Mouse (Mus musculus): ENCODE data around the gene Cp. TPM values are rescaled to one million over a fixed set of nuclear protein-coding genes. Genes with fewer than 3 reads are reported as not detected.
A peak's percentile ranks its signal among the peaks of the same experiment; 100 is the strongest.
"Not testable (repeated sequence)": the region's sequence is repeated elsewhere in the genome, so short reads cannot be mapped to it uniquely, and the experiment has no call there.

Gene Cp
- polyA plus RNA-seq, 1 experiment from 2014 or later: 2.0 TPM

- Histone ChIP-seq H3K36me3 (ENCODE audit: control insufficient read depth, insufficient read depth, low read length) (no peaks in the 10 kb centered on the region), H3K4me1 (ENCODE audit: control insufficient read depth, insufficient read depth, low read length) (no peaks in the 10 kb centered on the region), H3K9ac (ENCODE audit: low read length) (peak within 1 kb of the TSS; percentile 68), H3K27me3 (ENCODE audit: control insufficient read depth, insufficient read depth, low read length) (no peaks in the 10 kb centered on the region), H3K9me3 (replicated peaks; ENCODE audit: control insufficient read depth, low read length) (no peaks in the 10 kb centered on the region), H3K4me3 (replicated peaks; ENCODE audit: low read length) (peak within 1 kb of the TSS; percentile 64), H3K27ac (ENCODE audit: low read length) (no peak within 1 kb of the TSS; the same call in 1 of the 2 replicates), H3K4me2 (ENCODE audit: low read depth, low read length) (peak within 1 kb of the TSS; percentile 80)
- WGBS: under 1% methylated on average over 47 of the region's 47 CpGs
- ATAC-seq (ENCODE audit: insufficient read depth, low FRiP score): peak; percentile 99
Measured at GRCm38 (mm10) chr3:20034719-20035404, 78.0 kb downstream of the Cp start, which contains the start of gene Hps3. TSS of gene Hps3 (minus strand) at chr3:20035315.

- Histone ChIP-seq H3K4me3 (replicated peaks; ENCODE audit: low read length) (no peak overlapping the region), H3K9me3 (replicated peaks; ENCODE audit: control insufficient read depth, low read length) (no peaks in the 10 kb centered on the region), H3K27ac (ENCODE audit: low read length) (no peak overlapping the region), H3K4me1 (ENCODE audit: control insufficient read depth, insufficient read depth, low read length) (no peaks in the 10 kb centered on the region), H3K4me2 (ENCODE audit: low read depth, low read length) (no peak overlapping the region), H3K9ac (ENCODE audit: low read length) (no peak overlapping the region), H3K27me3 (ENCODE audit: control insufficient read depth, insufficient read depth, low read length) (no peaks in the 10 kb centered on the region), H3K36me3 (ENCODE audit: control insufficient read depth, insufficient read depth, low read length) (no peaks in the 10 kb centered on the region)
- 79% methylated on average over 4 of the region's 4 CpGs for whole genome bisulfite sequencing
- ATAC-seq (ENCODE audit: insufficient read depth, low FRiP score): no peak
Measured at GRCm38 (mm10) chr3:20036069-20036468, 79.2 kb downstream of the Cp start.

DNA sequence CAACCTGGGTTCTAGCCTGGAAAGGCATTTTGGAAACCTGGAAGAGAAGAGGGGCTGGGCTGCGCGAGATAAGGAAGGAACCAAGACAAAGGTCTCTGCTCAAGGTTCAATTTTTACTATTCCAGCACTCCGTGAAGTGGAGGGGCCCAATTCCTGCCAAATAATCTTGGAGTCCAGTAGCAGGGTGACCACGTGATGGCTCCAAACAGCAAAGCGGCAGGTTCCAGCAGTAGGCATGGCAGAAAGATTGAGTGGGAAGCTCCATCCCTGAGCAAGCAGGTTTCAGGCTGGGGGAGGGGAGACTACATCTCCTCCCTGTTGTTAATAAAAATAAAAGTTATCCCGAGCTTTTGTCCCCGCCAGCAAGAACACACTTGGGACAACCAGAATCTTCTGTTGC is 84.6 kb downstream of the Cp start:
- not testable (repeated sequence) for H3K4me1 ChIP-seq (ENCODE audit: control insufficient read depth, insufficient read depth, low read length); H3K4me3 ChIP-seq (replicated peaks; ENCODE audit: low read length); H3K4me2 ChIP-seq (ENCODE audit: low read depth, low read length); H3K36me3 ChIP-seq (ENCODE audit: control insufficient read depth, insufficient read depth, low read length); H3K27ac ChIP-seq (ENCODE audit: low read length); ATAC-seq (ENCODE audit: insufficient read depth, low FRiP score); H3K9ac ChIP-seq (ENCODE audit: low read length); H3K9me3 ChIP-seq (replicated peaks; ENCODE audit: control insufficient read depth, low read length); H3K27me3 ChIP-seq (ENCODE audit: control insufficient read depth, insufficient read depth, low read length)
- 89% methylated on average over 7 of the region's 7 CpGs for WGBS

GRCm38 (mm10) chr3:20044736-20045135 is 87.9 kb downstream of the Cp start:
- not testable (repeated sequence) for H3K4me1 ChIP-seq (ENCODE audit: control insufficient read depth, insufficient read depth, low read length); H3K27ac ChIP-seq (ENCODE audit: low read length); H3K4me3 ChIP-seq (replicated peaks; ENCODE audit: low read length); H3K36me3 ChIP-seq (ENCODE audit: control insufficient read depth, insufficient read depth, low read length); H3K9ac ChIP-seq (ENCODE audit: low read length); H3K9me3 ChIP-seq (replicated peaks; ENCODE audit: control insufficient read depth, low read length); H3K27me3 ChIP-seq (ENCODE audit: control insufficient read depth, insufficient read depth, low read length); ATAC-seq (ENCODE audit: insufficient read depth, low FRiP score); H3K4me2 ChIP-seq (ENCODE audit: low read depth, low read length)
- whole genome bisulfite sequencing: 51% methylated on average over 3 of the region's 3 CpGs

DNA sequence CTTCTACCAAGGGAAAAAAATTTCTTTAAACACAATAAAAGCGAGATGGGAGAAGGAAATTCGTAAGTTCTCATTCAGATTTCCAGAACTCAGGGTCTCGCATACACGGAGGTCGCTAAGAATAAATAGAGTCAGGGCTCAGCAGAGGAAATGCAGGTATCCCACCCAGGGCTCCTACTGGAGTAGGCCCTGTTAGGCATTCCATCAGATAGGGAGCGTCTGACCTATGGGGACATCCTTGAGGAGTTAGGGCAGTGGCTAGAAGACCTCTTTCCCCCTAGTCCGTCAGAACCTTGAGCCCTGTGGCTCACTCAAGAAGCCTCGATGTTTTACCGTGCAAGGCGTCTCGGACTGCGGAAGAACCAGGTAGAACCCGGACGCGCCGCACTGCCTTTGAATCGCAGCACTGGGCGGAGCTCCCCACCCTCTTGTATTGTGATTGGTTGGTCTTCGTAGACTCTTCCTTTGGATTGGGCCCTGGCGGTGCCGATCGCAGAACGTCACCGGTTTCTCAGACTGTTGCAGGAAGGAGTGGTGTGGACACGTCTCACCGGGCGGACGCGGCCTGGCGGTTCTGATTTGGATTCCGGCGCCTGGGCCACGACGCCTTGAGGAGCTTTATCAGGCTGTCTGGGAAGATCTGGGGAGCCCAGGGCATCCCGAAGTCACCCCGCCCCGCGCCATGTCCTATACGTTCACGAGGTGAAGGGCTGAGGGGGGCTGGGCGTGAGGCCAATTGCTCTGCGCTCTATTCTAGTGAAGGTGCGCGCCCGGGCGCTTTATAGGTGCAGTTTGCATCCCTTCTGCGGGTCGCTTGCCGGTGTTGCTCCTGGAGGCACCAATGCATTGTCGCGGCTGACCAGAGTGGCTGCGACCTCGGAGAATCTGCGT is 100.7 kb downstream of the Cp start, which contains the start of gene Hltf:
TSS of gene Hltf (plus strand) at position 506 of the 891 bp plus-strand sequence.
- under 1% methylated on average over 51 of the region's 54 CpGs for WGBS
- Histone ChIP-seq H3K27ac (ENCODE audit: low read length) (peak within 1 kb of the TSS; percentile 57; the same call in 1 of the 2 replicates), H3K9me3 (replicated peaks; ENCODE audit: control insufficient read depth, low read length) (no peaks in the 10 kb centered on the region), H3K9ac (ENCODE audit: low read length) (peak within 1 kb of the TSS; percentile 84), H3K27me3 (ENCODE audit: control insufficient read depth, insufficient read depth, low read length) (no peaks in the 10 kb centered on the region), H3K4me3 (replicated peaks; ENCODE audit: low read length) (peak within 1 kb of the TSS; percentile 84), H3K4me2 (ENCODE audit: low read depth, low read length) (peak within 1 kb of the TSS; percentile 59), H3K36me3 (ENCODE audit: control insufficient read depth, insufficient read depth, low read length) (peaks cover 5% of the 10 kb centered on the region), H3K4me1 (ENCODE audit: control insufficient read depth, insufficient read depth, low read length) (peaks cover 3% of the 10 kb centered on the region; the same call in 1 of the 2 replicates)
- peak; percentile 100 for ATAC-seq (ENCODE audit: insufficient read depth, low FRiP score)

GRCm38 (mm10) chr3:20058197-20058541 is 101.3 kb downstream of the Cp start:
- Histone ChIP-seq H3K4me2 (ENCODE audit: low read depth, low read length) (peak overlapping the region; percentile 59), H3K4me1 (ENCODE audit: control insufficient read depth, insufficient read depth, low read length) (peaks cover 3% of the 10 kb centered on the region; the same call in 1 of the 2 replicates), H3K36me3 (ENCODE audit: control insufficient read depth, insufficient read depth, low read length) (peaks cover 5% of the 10 kb centered on the region), H3K9ac (ENCODE audit: low read length) (peak overlapping the region; percentile 80), H3K4me3 (replicated peaks; ENCODE audit: low read length) (peak overlapping the region; percentile 84), H3K9me3 (replicated peaks; ENCODE audit: control insufficient read depth, low read length) (no peaks in the 10 kb centered on the region), H3K27me3 (ENCODE audit: control insufficient read depth, insufficient read depth, low read length) (no peaks in the 10 kb centered on the region), H3K27ac (ENCODE audit: low read length) (no peak overlapping the region)
- WGBS: under 1% methylated on average over 7 of the region's 9 CpGs
- no peak for ATAC-seq (ENCODE audit: insufficient read depth, low FRiP score)

Other genes with a start within 250 kb of the Cp start
- gene Hps3, start 78.3 kb downstream of the Cp start, polyA plus RNA-seq (2015; fragmentation: Nextera tagmentation; extraction: Ambion mirVana): 8.8 and 10.6 TPM in 2 replicates
- 15.3 and 18.0 TPM in 2 replicates for gene Hltf, start 100.8 kb downstream of the Cp start, polyA plus RNA-seq (2015; fragmentation: Nextera tagmentation; extraction: Ambion mirVana)
- gene Gyg, start 198.3 kb downstream of the Cp start, polyA plus RNA-seq (2015; fragmentation: Nextera tagmentation; extraction: Ambion mirVana): 52.5 TPM in 2 replicates

Data from stomach, embryonic 16.5 days (tissue).